Mouse (Mus musculus) neural tube, embryonic 15.5 days (tissue): ENCODE measurements around the gene Ifna9. TPM values are rescaled to one million over a fixed set of nuclear protein-coding genes. Genes with fewer than 3 reads are reported as not detected.
"Not testable (repeated sequence)": the region's sequence is repeated elsewhere in the genome, so short reads cannot be mapped to it uniquely, and the experiment has no call there.

ENCODE experiments used
- ATAC-seq: fragments of 200-750 bp; cut with Nextera tagmentation; 2 replicates; pipeline ENCODE4 v1.8.0; 2017; ENCODE audit warnings: mild to moderate bottlenecking, moderate TSS enrichment, moderate library complexity; ENCODE audit not compliant: low FRiP score
- H3K27ac ChIP-seq: fragments of 300-500 bp; sonication (generic); replicated peaks from 2 replicates; pipeline ENCODE4 v1.5.1; 2015; ENCODE audit warnings: mild to moderate bottlenecking, inconsistent platforms
- H3K27me3 ChIP-seq: fragments of 300-500 bp; sonication (generic); replicated peaks from 2 replicates; pipeline ENCODE4 v1.6.1; 2015; ENCODE audit warnings: inconsistent platforms
- H3K36me3 ChIP-seq: fragments of 300-500 bp; sonication (generic); 2 replicates; pipeline ENCODE4 v1.6.1; 2015; ENCODE audit warnings: inconsistent platforms
- H3K4me1 ChIP-seq: fragments of 300-500 bp; sonication (generic); 2 replicates; pipeline ENCODE4 v1.6.1; 2015; ENCODE audit warnings: inconsistent platforms
- H3K4me2 ChIP-seq: fragments of 300-500 bp; sonication (generic); 2 replicates; pipeline ENCODE4 v1.6.1; 2015; ENCODE audit warnings: inconsistent platforms, mild to moderate bottlenecking, moderate library complexity
- H3K4me3 ChIP-seq: fragments of 300-500 bp; sonication (generic); replicated peaks from 2 replicates; pipeline ENCODE4 v1.5.1; 2015; ENCODE audit warnings: mild to moderate bottlenecking, inconsistent platforms
- H3K9ac ChIP-seq: fragments of 300-500 bp; sonication (generic); replicated peaks from 2 replicates; pipeline ENCODE4 v1.6.1; 2015; ENCODE audit warnings: mild to moderate bottlenecking, inconsistent platforms
- H3K9me3 ChIP-seq: fragments of 300-500 bp; sonication (generic); replicated peaks from 2 replicates; pipeline ENCODE4 v1.6.1; 2016; ENCODE audit warnings: inconsistent platforms
- WGBS: fragments of 180-500 bp; shearing (Covaris S2); methylation state at CpG from one replicate; pipeline ENCODE4 v1.1.7; 2015; ENCODE audit warnings: mixed read lengths; 5-methylcytosine and 5-hydroxymethylcytosine counted together
- polyA plus RNA-seq: library from polyadenylated mRNA; unstranded; fragments of >200 nt; fragmentation: Nextera tagmentation; extraction: Ambion mirVana; gene quantifications from 2 replicates; pipeline ENCODE4 v1.2.1, GENCODE M21; 2015

The Ifna9 gene
- not detected in 2 replicates for polyA plus RNA-seq

GRCm38 (mm10) chr4:88592285-88592684 is at the start of gene Ifna9:
Gene Ifna9, minus strand, starts transcription at chr4:88592385.
- 82% methylated on average over 1 of the region's 1 CpGs for WGBS
- H3K36me3 ChIP-seq: no peaks in the 10 kb centered on the region
- H3K9ac ChIP-seq: no peak within 1 kb of the TSS
- no peak within 1 kb of the TSS for H3K27ac ChIP-seq
- ATAC-seq: no peak
- no peaks in the 10 kb centered on the region for H3K27me3 ChIP-seq
- no peak within 1 kb of the TSS for H3K4me3 ChIP-seq
- no peaks in the 10 kb centered on the region for H3K9me3 ChIP-seq
- no peaks in the 10 kb centered on the region for H3K4me1 ChIP-seq
- no peak within 1 kb of the TSS for H3K4me2 ChIP-seq

DNA sequence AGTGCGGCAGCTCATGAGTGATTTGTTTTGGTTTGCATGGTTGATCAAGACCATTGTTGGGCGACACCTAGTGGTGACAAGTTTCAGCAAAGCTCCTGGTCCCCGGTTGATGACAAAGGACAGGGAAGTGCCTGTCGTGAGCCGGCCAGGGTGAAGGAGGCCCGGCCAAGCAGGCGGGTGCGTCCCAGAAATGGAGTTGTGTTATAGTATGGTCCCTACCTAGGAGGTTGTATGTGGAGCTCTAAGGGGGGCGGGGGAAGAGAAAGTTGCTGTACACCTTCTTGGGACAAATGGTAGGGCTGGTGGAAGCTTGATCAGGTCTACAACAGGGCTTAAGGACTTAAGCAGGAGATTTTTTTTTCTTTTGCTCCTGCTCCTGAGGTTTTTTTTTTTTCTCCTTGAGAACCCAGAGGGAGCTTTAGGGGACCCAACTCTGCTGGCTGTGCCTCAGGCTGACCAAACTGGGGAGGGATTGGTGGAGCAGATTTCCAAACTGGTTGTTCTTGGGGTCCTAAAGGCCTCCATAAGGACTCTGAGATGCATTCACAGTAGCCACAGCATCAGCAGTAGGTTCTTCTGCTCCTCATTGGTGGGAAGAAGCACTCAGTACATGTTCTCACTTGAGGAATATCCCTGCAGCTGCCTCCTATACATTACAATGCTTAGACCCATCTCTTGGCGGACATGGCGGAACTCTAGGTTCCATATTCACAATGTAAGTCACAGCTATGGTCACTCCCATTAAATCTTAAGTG is 49.1 kb upstream of the Ifna9 start:
- H3K27ac ChIP-seq: no peak overlapping the region
- peak; percentile 86 for ATAC-seq
- H3K9ac ChIP-seq: no peak overlapping the region
- H3K4me2 ChIP-seq: peak overlapping the region; percentile 50
- no peaks in the 10 kb centered on the region for H3K9me3 ChIP-seq
- WGBS: 20% methylated on average over 11 of the region's 11 CpGs
- H3K27me3 ChIP-seq: no peaks in the 10 kb centered on the region
- H3K36me3 ChIP-seq: no peaks in the 10 kb centered on the region
- H3K4me1 ChIP-seq: no peaks in the 10 kb centered on the region
- H3K4me3 ChIP-seq: peak overlapping the region; percentile 31

DNA sequence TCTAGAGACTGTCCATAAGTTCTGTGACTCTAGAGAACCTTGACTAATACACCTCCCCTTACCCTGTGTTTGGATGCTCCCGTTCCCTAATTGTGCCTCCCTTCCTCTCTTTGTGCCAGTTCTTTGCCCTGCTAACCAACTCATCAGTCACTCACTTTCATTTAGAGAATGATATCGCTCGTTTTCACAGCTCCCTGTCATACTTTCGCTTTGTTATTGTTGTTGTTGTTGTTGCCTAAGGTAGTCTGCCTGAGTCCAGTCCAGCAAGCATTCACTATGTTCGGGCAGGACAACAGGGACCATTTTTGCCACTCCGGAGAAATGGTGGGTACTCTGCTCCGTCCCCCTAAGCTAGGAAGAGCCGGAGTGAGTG is 48.5 kb upstream of the Ifna9 start:
- peak overlapping the region; percentile 50 for H3K4me2 ChIP-seq
- H3K27me3 ChIP-seq: no peaks in the 10 kb centered on the region
- no peak for ATAC-seq
- no peaks in the 10 kb centered on the region for H3K9me3 ChIP-seq
- peak overlapping the region; percentile 31 for H3K4me3 ChIP-seq
- 65% methylated on average over 8 of the region's 8 CpGs for WGBS
- H3K9ac ChIP-seq: no peak overlapping the region
- H3K27ac ChIP-seq: no peak overlapping the region
- H3K36me3 ChIP-seq: no peaks in the 10 kb centered on the region
- H3K4me1 ChIP-seq: no peaks in the 10 kb centered on the region

DNA sequence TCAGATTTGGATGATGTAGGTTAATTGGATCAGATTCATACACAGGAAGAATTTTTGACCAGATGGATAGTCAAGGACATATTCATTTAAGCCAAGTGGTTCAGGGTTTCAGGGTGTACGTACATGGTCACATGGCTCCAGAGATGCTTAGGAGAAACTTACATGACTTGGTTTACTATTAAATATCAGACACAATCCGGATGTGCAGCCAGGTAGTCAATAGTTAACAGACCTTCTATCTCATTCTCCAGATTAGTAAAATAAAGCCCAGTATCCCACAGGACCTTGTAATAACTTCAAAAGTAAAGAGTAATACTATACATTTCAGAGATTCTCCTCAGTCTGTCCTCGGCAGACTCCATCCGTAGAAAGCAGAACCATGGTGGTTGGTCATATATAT is 42.1 kb upstream of the Ifna9 start, which contains the start of gene C87499:
C87499 (minus strand) TSS at position 101 of the 400 bp plus-strand sequence.
- H3K36me3 ChIP-seq: no peaks in the 10 kb centered on the region
- 87% methylated on average over 4 of the region's 4 CpGs for WGBS
- H3K4me3 ChIP-seq: no peak within 1 kb of the TSS
- no peak within 1 kb of the TSS for H3K9ac ChIP-seq
- no peak within 1 kb of the TSS for H3K27ac ChIP-seq
- H3K9me3 ChIP-seq: no peaks in the 10 kb centered on the region; the same call in 1 of the 2 replicates
- no peak within 1 kb of the TSS for H3K4me2 ChIP-seq
- ATAC-seq: no peak
- no peaks in the 10 kb centered on the region for H3K4me1 ChIP-seq
- H3K27me3 ChIP-seq: no peaks in the 10 kb centered on the region

- H3K36me3 ChIP-seq: no peaks in the 10 kb centered on the region
- H3K27me3 ChIP-seq: no peaks in the 10 kb centered on the region
- ATAC-seq: no peak
- H3K4me3 ChIP-seq: no peak within 1 kb of the TSS
- H3K4me1 ChIP-seq: no peaks in the 10 kb centered on the region
- H3K9ac ChIP-seq: no peak within 1 kb of the TSS
- H3K4me2 ChIP-seq: no peak within 1 kb of the TSS
- no peak within 1 kb of the TSS for H3K27ac ChIP-seq
- H3K9me3 ChIP-seq: no peaks in the 10 kb centered on the region
Measured at GRCm38 (mm10) chr4:88603276-88603675, 11.1 kb upstream of the Ifna9 start, which contains the start of gene Ifna12. Gene Ifna12, minus strand, starts transcription at chr4:88603376.

GRCm38 (mm10) chr4:88571698-88572097 is 20.5 kb downstream of the Ifna9 start, which contains the start of gene Ifna14:
Gene Ifna14, minus strand, starts transcription at chr4:88571798.
- Histone ChIP-seq H3K4me2 (no peak within 1 kb of the TSS), H3K9ac (no peak within 1 kb of the TSS), H3K36me3 (no peaks in the 10 kb centered on the region), H3K27ac (no peak within 1 kb of the TSS), H3K4me3 (no peak within 1 kb of the TSS), H3K9me3 (no peaks in the 10 kb centered on the region), H3K4me1 (no peaks in the 10 kb centered on the region), H3K27me3 (no peaks in the 10 kb centered on the region)
- ATAC-seq: no peak
- 74% methylated on average over 1 of the region's 1 CpGs for WGBS

DNA sequence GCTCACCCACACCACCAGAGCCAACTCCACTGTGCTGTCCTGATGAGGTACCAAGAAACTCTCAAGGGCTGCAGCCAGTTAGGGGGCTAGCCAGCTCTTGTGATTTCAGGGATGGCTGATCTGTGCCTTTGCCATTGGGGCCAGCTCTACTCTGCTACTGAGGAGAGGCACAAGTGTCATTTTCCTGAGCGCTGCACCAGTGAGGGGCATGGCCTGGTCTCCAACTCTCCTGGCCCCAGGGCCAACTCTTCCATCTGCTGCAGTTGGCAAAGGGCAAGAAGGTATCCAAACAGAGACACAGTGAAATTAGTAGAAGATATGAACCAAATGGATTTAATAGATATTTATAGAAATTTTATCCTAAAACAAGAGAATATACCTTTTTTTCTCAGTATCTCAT is 30.4 kb downstream of the Ifna9 start:
- Histone ChIP-seq H3K36me3 (no peaks in the 10 kb centered on the region), H3K4me1 (no peaks in the 10 kb centered on the region), H3K4me2 (no peak overlapping the region), H3K27me3 (no peaks in the 10 kb centered on the region), H3K4me3 (no peak overlapping the region), H3K9ac (no peak overlapping the region), H3K9me3 (no peaks in the 10 kb centered on the region), H3K27ac (no peak overlapping the region)
- 96% methylated on average over 1 of the region's 1 CpGs for WGBS
- no peak for ATAC-seq

GRCm38 (mm10) chr4:88558145-88558544 is 34.0 kb downstream of the Ifna9 start, which contains the start of gene Ifna15:
Gene Ifna15, minus strand, starts transcription at chr4:88558245.
- H3K4me3 ChIP-seq, H3K27me3 ChIP-seq, H3K4me1 ChIP-seq, H3K4me2 ChIP-seq, H3K9ac ChIP-seq, H3K9me3 ChIP-seq, ATAC-seq, H3K27ac ChIP-seq, H3K36me3 ChIP-seq: not testable (repeated sequence)

- WGBS: 35% methylated on average over 22 of the region's 22 CpGs
- H3K36me3 ChIP-seq: no peaks in the 10 kb centered on the region
- no peaks in the 10 kb centered on the region for H3K9me3 ChIP-seq
- no peaks in the 10 kb centered on the region for H3K27me3 ChIP-seq
- peak; percentile 47; the same call in 1 of the 2 replicates for ATAC-seq
- H3K9ac ChIP-seq: no peak overlapping the region
- H3K27ac ChIP-seq: no peak overlapping the region
- H3K4me1 ChIP-seq: no peaks in the 10 kb centered on the region
- peak overlapping the region; percentile 23 for H3K4me3 ChIP-seq
- H3K4me2 ChIP-seq: peak overlapping the region; percentile 43
Measured at GRCm38 (mm10) chr4:88550161-88550945, 41.8 kb downstream of the Ifna9 start.

DNA sequence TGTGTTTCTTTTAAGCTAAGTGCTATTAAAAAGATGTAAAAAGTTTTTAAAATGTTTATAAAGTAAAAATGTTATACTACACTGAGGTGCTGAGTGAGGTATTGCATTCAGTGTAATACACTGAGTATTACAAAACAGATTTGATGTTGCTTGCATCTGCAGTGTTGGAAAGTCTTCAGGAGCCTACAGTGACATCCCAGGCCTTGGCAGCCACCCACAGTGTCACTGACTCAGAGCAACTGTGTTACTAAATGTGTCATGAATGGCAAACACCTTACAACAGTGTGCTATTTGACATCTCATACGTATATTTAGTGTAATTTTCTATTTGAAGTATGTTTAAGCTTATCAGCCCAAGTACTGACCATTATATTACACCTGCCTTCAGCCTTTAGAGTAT is 44.2 kb downstream of the Ifna9 start:
- no peaks in the 10 kb centered on the region for H3K36me3 ChIP-seq
- H3K4me2 ChIP-seq: no peak overlapping the region
- H3K4me3 ChIP-seq: no peak overlapping the region
- no peaks in the 10 kb centered on the region for H3K4me1 ChIP-seq
- ATAC-seq: no peak
- 87% methylated on average over 1 of the region's 1 CpGs for WGBS
- no peaks in the 10 kb centered on the region for H3K27me3 ChIP-seq
- H3K9me3 ChIP-seq: no peaks in the 10 kb centered on the region
- no peak overlapping the region for H3K27ac ChIP-seq
- H3K9ac ChIP-seq: no peak overlapping the region

GRCm38 (mm10) chr4:88543649-88544234 is 48.4 kb downstream of the Ifna9 start:
- Histone ChIP-seq H3K4me1 (no peaks in the 10 kb centered on the region), H3K4me2 (no peak overlapping the region), H3K36me3 (no peaks in the 10 kb centered on the region), H3K27me3 (no peaks in the 10 kb centered on the region), H3K9me3 (no peaks in the 10 kb centered on the region), H3K27ac (no peak overlapping the region), H3K4me3 (no peak overlapping the region), H3K9ac (no peak overlapping the region)
- 49% methylated on average over 2 of the region's 2 CpGs for WGBS
- peak; percentile 73 for ATAC-seq
